Mouse (Mus musculus): ENCODE data around the gene Nup210. TPM values are rescaled to one million over a fixed set of nuclear protein-coding genes. Genes with fewer than 3 reads are reported as not detected.

Gene Nup210
- polyA plus RNA-seq, 1 experiment from 2014 or later: 33.0 TPM

DNA sequence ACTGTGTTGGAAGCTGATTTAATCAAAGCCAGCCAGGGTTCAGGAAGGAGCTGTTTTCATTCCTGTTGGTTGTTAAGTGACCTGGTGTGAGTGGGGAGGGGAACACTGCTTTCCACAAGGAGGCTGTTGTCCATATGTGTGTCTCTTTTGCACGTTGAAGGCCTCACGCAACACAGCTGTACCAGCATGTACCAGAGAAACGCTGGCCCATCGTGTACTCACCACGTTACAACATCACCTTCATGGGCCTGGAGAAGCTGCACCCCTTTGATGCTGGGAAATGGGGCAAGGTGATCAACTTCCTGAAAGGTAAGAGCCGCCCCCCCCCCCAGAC is 40.6 kb upstream of the Nup210 start:
- no peak for DNase-seq (ENCODE audit: low read depth, low spot score)
- TF ChIP-seq CTCF (IDR thresholded peaks at IDR 0.05): no peak
- ChIA-PET CTCF (interaction anchor here (1.4 kb wide), 2 partner anchors 97 to 124 kb away, joined by 3 to 4 read pairs; no protein-coding TSS in a partner anchor), POLR2A (interaction anchor here (0.5 to 1.0 kb wide), 3 partner anchors 11 to 120 kb away, joined by 3 to 6 read pairs (median 3); no protein-coding TSS in a partner anchor)
- no peak for ATAC-seq
- no peaks in the 10 kb centered on the region for H3K27me3 ChIP-seq
- in situ Hi-C loops (cut with MboI; ENCODE audit: low pct_unique_long_range_greater_than_20kb): loop anchor here (5.0 kb wide), 1 partner anchor 255 kb away; the partner anchor contains the start of gene Wnt7a

DNA sequence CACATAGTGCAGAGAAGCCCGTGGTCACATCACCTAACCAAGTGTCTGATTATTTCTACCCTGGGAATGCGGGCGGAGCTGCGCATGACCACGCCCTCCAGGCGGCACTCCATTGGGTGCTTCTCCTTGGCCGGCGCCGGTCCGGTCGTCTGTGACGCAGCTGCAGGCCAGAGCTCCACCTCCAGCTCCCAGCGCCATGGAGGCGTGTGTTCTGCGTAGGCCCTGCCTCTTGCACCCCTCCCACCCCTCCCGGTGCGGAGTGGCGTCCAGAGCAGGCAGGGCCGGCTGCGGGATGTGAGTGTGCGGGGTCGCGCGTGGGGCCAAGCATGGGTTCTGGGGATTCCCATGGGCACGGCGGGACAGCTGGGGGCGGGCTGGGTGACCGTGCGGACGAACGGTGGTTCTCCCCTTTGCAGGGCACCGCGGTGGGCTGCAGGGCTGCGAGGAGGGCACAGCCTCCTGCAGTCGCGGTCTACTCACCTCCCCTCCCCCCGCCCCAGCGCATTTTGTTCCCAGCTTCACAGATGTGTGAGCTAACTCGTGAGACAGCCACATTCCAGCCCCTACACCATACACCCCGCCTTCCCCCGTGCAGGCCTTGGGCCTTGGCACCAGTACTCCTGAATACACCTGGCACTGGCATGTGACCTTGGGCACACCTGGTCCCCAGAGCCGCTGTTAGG is 40.1 kb upstream of the Nup210 start, which contains the start of gene Hdac11:
Gene Hdac11 (plus strand): TSS at position 112 of the 683 bp plus-strand sequence.
- no peak for TF ChIP-seq CTCF (IDR thresholded peaks at IDR 0.05)
- no peaks in the 10 kb centered on the region for H3K27me3 ChIP-seq
- ChIA-PET CTCF (interaction anchor here (1.1 to 1.4 kb wide), 4 partner anchors 9 to 127 kb away, joined by 3 to 4 read pairs (median 3); no protein-coding TSS in a partner anchor), POLR2A (interaction anchor here (0.6 to 1.0 kb wide), 3 partner anchors 9 to 121 kb away, joined by 3 to 6 read pairs (median 3); no protein-coding TSS in a partner anchor)
- in situ Hi-C loops (cut with MboI; ENCODE audit: low pct_unique_long_range_greater_than_20kb): loop anchor here (5.0 kb wide), 1 partner anchor 256 kb away; the partner anchor contains the start of gene Wnt7a
- no peak for DNase-seq (ENCODE audit: low read depth, low spot score)
- peak; percentile 91 for ATAC-seq

DNA sequence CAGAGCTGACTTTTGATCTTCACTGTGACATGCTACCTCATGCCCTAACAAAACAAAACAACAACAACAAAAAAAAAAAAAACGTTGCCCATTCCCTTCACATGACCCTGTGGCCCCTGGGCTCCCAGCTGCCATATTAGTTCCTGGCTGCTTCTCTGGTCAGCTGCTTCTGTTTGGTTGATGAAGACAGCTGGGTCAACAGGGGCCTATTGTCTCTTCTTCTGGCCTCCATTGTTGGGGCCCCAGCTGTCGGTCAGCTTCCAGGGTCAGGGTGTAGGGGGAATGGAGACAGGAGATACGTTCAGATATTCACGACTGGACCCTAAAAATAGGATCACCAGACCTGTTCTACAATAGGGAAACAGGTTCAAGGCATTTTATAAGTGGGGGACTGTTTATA is 39.4 kb upstream of the Nup210 start:
- ChIA-PET POLR2A (interaction anchor here (1.0 kb wide), 1 partner anchor 8 kb away, joined by 3 read pairs; no protein-coding TSS in a partner anchor), CTCF (interaction anchor here (1.1 to 1.4 kb wide), 4 partner anchors 10 to 126 kb away, joined by 3 to 4 read pairs (median 3); no protein-coding TSS in a partner anchor)
- H3K27me3 ChIP-seq: no peaks in the 10 kb centered on the region
- no peak for TF ChIP-seq CTCF (IDR thresholded peaks at IDR 0.05)
- in situ Hi-C loops (cut with MboI; ENCODE audit: low pct_unique_long_range_greater_than_20kb): loop anchor here (5.0 kb wide), 1 partner anchor 256 kb away; the partner anchor contains the start of gene Wnt7a
- DNase-seq (ENCODE audit: low read depth, low spot score): no peak
- ATAC-seq: no peak

DNA sequence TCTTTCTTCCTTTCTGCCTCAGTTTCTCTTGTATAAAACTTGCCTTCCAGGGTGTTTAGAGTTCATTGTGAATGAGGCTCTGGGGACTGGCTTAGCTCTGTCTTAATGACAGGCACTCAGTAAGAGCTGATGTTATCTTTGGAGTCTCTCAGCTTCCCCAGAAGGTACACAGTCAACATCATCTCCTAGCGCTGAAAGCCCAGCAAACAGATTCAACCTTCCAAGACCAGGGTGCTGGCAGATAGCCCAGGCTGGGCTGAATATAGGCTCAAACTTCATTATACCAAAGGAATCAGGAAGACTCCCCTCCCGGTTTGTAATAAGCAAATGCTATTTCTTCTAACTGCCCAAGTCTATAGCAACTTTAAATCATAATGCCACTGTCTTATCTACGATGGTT is 38.7 kb upstream of the Nup210 start:
- TF ChIP-seq CTCF (IDR thresholded peaks at IDR 0.05): no peak
- in situ Hi-C loops (cut with MboI; ENCODE audit: low pct_unique_long_range_greater_than_20kb): loop anchor here (5.0 kb wide), 1 partner anchor 257 kb away; the partner anchor contains the start of gene Wnt7a
- no peaks in the 10 kb centered on the region for H3K27me3 ChIP-seq
- DNase-seq (ENCODE audit: low read depth, low spot score) (no peak), ATAC-seq (no peak)
- ChIA-PET CTCF (interaction anchor here (1.1 kb wide), 1 partner anchor 81 kb away, joined by 3 read pairs; no protein-coding TSS in a partner anchor), POLR2A (no interaction called here)

DNA sequence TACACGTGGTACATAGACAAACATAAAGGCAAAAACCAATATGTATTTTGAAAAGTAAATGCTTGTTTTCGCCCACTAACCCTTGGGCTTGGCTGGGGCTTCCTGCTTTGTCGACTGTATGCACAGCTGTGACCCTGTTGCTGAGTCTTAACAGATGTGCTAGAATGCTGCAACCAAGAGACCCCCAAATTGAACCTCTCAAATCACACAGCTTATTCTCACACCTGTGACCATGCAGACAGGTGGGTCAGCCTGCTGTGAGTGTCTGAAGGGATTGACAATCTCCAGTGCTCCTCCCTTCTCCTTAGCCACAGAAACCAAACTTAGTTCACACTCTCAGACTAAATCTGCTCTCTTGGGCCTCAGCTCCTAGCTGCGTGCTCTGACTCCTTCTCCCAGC is 38.1 kb upstream of the Nup210 start:
- no peak for TF ChIP-seq CTCF (IDR thresholded peaks at IDR 0.05)
- POLR2A ChIA-PET: no interaction called here
- H3K27me3 ChIP-seq: no peaks in the 10 kb centered on the region
- ATAC-seq: no peak
- DNase-seq (ENCODE audit: low read depth, low spot score): no peak
- in situ Hi-C loops (cut with MboI; ENCODE audit: low pct_unique_long_range_greater_than_20kb): loop anchor here (5.0 kb wide), 1 partner anchor 258 kb away; the partner anchor contains the start of gene Wnt7a
- CTCF ChIA-PET: interaction anchor here (1.1 to 3.4 kb wide), 3 partner anchors 15 to 80 kb away, joined by 3 to 10 read pairs (median 4); no protein-coding TSS in a partner anchor

DNA sequence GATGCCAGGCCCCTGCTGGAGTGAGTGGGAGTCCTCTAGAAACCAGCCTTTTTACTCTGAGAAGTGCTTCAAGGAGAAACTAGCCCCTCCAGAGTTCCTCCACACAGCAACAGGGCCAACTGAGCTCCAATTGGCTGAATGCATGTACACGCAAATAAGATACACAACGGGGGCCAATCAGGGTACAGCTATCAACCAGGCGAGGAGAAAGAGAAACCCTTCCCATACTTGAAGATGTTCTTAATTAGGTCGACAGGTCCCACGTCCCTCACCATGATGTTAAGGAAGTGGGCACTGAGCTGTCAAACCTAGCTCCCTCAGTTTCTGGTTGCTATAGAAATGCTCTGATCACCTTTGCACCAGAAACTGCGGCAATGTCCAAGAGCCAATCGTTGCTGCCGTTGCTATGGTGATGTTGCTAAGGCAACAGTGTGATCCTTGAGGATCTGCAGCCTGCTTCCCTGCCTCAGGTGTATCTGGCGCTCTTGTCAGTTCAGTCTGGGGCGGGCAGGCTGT is 37.0 kb upstream of the Nup210 start:
- TF ChIP-seq CTCF (IDR thresholded peaks at IDR 0.05): no peak
- ChIA-PET CTCF (interaction anchor here (1.7 to 3.4 kb wide), 3 partner anchors 12 to 46 kb away, joined by 4 to 10 read pairs (median 5); no protein-coding TSS in a partner anchor), POLR2A (no interaction called here)
- H3K27me3 ChIP-seq: no peaks in the 10 kb centered on the region
- ATAC-seq (no peak), DNase-seq (ENCODE audit: low read depth, low spot score) (no peak)
- in situ Hi-C loops (cut with MboI; ENCODE audit: low pct_unique_long_range_greater_than_20kb): no loop called here

DNA sequence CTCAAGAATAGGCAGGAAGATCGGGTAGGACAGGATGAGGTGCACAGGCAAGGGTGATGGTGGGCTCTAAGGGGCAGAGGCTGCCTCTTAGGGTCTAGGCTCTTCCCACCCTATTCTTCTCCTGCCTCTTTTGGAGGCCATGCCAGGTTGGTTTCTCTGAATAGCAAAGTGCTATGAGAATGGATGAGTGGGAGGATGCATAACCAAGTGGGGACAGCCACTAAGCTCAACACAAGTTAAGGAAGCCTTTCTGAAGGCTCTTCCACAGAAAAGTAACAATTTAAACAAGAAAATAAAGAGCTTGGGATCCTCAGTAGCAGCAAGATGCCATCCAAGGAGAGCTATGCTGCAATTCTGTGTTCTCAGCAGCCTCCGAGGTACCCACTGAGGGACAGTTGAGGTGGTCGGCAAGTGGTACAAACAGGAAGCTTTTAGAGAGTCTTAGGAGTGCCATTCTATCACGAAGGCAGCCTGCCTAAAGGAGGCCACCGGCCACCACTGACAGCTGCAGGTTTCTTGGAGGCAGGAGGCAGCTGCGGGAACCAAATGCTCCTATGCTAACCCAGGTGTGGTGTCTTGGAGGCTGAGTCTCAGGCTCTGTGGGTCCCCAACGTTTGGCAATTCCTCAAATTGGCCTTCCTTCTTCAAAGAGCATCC is 36.4 kb upstream of the Nup210 start:
- in situ Hi-C loops (cut with MboI; ENCODE audit: low pct_unique_long_range_greater_than_20kb): no loop called here
- DNase-seq (ENCODE audit: low read depth, low spot score) (no peak), ATAC-seq (no peak)
- H3K27me3 ChIP-seq: no peaks in the 10 kb centered on the region
- TF ChIP-seq CTCF (IDR thresholded peaks at IDR 0.05): no peak
- ChIA-PET POLR2A (no interaction called here), CTCF (interaction anchor here (1.7 to 3.4 kb wide), 3 partner anchors 12 to 47 kb away, joined by 4 to 10 read pairs (median 5); no protein-coding TSS in a partner anchor)

DNA sequence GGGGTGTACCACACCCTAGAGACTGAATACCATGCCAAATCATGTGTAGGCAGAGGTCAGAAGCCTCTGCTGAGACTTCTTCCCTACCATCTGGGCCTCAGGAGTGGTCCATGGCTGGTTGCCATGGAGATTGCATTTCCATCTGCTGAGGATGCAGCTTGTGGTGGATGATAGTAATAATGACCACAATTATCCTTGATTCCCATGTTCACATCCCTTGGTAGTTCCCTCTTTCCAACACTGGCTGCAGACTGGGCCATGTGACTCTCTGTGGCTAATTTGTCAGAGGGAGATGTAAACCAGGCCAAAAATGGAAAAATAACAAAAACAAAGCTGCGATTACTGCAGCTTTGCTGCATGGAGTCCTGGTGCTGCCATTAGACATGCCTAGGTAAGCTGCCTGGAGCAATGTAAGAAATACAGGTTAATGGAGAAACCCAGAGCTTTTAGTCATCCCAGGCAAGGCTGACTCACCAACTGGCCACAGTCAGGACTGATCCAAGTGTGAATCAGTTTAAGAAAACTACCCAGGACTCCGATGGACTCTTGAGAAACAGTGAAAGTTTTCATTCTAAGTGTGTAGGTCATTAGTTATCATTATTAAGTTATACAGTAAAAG is 30.6 kb upstream of the Nup210 start:
- no peaks in the 10 kb centered on the region for H3K27me3 ChIP-seq
- in situ Hi-C loops (cut with MboI; ENCODE audit: low pct_unique_long_range_greater_than_20kb): no loop called here
- peak; percentile 55 for ATAC-seq
- no peak for TF ChIP-seq CTCF (IDR thresholded peaks at IDR 0.05)
- ChIA-PET CTCF (interaction anchor here (1.3 kb wide), 1 partner anchor 33 kb away, joined by 4 read pairs; no protein-coding TSS in a partner anchor), POLR2A (interaction anchor here (0.9 kb wide), 2 partner anchors 9 to 130 kb away, joined by 3 read pairs; partner anchors contain the start of gene Hdac11)
- DNase-seq (ENCODE audit: low read depth, low spot score): peak; percentile 79

DNA sequence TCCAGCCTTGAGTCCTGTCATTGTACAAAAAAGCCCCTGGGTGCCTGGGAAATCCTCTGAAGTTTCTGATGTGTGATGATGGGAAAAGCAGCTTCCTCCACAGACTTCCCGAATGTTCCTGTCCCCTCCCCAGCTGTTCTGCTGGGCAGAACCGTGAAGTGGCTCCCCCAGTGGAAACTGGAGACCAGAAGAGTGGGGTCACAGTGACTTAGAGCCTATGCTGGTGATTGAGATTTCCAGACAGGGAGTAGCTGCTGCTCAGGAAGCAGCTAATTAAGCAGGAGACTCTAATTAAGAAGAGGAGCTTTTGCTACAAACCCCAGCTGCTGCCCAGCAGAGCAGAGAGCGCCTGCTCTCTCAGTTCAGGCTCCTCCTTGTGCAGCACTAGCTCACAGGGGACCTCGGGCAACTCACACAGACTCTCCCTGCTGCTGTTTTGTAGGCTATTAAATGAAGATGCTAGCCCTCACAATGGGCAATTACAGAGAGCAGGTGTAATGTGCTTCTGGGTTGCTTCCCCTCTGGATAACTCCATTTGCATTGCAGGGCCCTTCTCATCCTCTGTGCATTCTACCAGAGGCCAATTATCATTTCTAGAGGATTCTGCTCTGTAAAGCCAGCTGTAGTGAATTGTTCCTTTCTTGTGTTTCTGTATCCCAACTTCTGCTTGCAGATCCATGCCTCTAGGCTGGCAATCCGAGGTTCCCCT is 30.0 kb upstream of the Nup210 start:
- DNase-seq (ENCODE audit: low read depth, low spot score) (no peak), ATAC-seq (no peak)
- in situ Hi-C loops (cut with MboI; ENCODE audit: low pct_unique_long_range_greater_than_20kb): no loop called here
- no peak for TF ChIP-seq CTCF (IDR thresholded peaks at IDR 0.05)
- H3K27me3 ChIP-seq: no peaks in the 10 kb centered on the region
- ChIA-PET CTCF (interaction anchor here (1.3 kb wide), 1 partner anchor 32 kb away, joined by 4 read pairs; no protein-coding TSS in a partner anchor), POLR2A (interaction anchor here (0.9 kb wide), 1 partner anchor 130 kb away, joined by 3 read pairs; no protein-coding TSS in a partner anchor)
